13 mouse cellular contexts compared by ENCODE assay signal in genomic region chr14:80125156-80125555, GRCm38 (mm10).
"Had no signal": no experiment of that assay in that cellular context is flagged by ENCODE, and none has a peak within 500 bp of the region (broad histone marks: within the 10 kb centered on the region; RNA-seq: fewer than 3 reads in every experiment).

No protein-coding gene starts in this region.

- DNase-seq: kidney, adult 18-20 months; kidney, postnatal 14 days; lung, adult 2 months; lung, postnatal 36 days; right cerebral cortex, postnatal 14 days; thymus, postnatal 36 days had no signal

- H3K4me3 ChIP-seq: intestine, embryonic 15.5 days; limb, embryonic 13.5 days; liver, embryonic 15.5 days; midbrain, embryonic 12.5 days; stomach, embryonic 15.5 days had no signal

- H3K27ac ChIP-seq: intestine, embryonic 15.5 days; limb, embryonic 13.5 days; liver, embryonic 15.5 days; midbrain, embryonic 12.5 days; stomach, embryonic 15.5 days had no signal

- ATAC-seq: intestine, embryonic 15.5 days; lung, postnatal 0 days; midbrain, embryonic 16.5 days had no signal
